Mouse (Mus musculus): ENCODE data around the gene Fam43b. TPM values are rescaled to one million over a fixed set of nuclear protein-coding genes. Genes with fewer than 3 reads are reported as not detected.
A peak's percentile ranks its signal among the peaks of the same experiment; 100 is the strongest.

Gene Fam43b
- total RNA-seq, 1 experiment = 0.89 TPM

DNA sequence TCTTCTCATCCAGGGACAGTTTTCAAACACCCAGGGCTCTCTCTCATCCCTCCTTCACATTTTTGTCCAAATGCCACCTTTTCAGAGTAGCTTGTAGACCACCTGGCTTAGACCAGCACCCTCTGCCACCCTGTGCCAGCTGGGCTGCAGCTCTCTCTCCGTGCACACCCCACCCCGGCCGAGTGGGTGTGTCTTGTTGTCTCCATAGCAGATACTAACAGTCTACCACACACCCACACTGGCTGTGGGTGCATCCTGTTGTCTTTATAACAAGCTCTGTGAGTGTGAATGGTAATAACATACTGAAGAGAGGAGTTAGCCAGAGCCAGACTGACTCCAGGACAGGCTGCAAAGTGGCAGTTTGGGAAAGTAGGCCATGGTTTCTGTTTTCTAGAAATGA lies 19.7 kb upstream of the Fam43b start:
- H3K9ac ChIP-seq (ENCODE audit: insufficient read depth, low read depth, low read length, poor library complexity, severe bottlenecking) = no peak overlapping the region; the same call in 1 of the 2 replicates
- in situ Hi-C loops (cut with MboI; ENCODE audit: low sequenced_read_pairs in 2 of 2, unreplicated experiment in 2 of 2) = no loop called here
- H3K9me3 ChIP-seq (ENCODE audit: control insufficient read depth, insufficient read depth, low read depth, low read length) = no peaks in the 10 kb centered on the region
- H3K4me3 ChIP-seq (ENCODE audit: insufficient read depth in 1 of 2, low read depth in 1 of 2, low read length in 2 of 2, poor library complexity in 1 of 2, severe bottlenecking in 1 of 2) = no peak overlapping the region
- no peak for DNase-seq (ENCODE audit: low read depth, low spot score)
- peak overlapping the region; percentile 54; the same call in 1 of the 2 replicates for H3K27ac ChIP-seq (ENCODE audit: insufficient read depth, low read depth, low read length, poor library complexity, severe bottlenecking)
- H3K36me3 ChIP-seq (ENCODE audit: control insufficient read depth, insufficient read depth, low read length, poor library complexity, severe bottlenecking) = no peaks in the 10 kb centered on the region
- no peak for TF ChIP-seq ZNF384 (IDR thresholded peaks at IDR 0.05; ENCODE audit: low read depth, low read length)
- TF ChIP-seq MAFK (IDR thresholded peaks at IDR 0.05; ENCODE audit: insufficient read depth, low read depth, low read length) = no peak
- no peak for TF ChIP-seq HCFC1 (IDR thresholded peaks at IDR 0.05; ENCODE audit: borderline replicate concordance, insufficient read depth, low read length)
- no peak for TF ChIP-seq ZC3H11A (IDR thresholded peaks at IDR 0.05; ENCODE audit: borderline replicate concordance, low read depth, low read length)
- no peak for TF ChIP-seq CHD2 (IDR thresholded peaks at IDR 0.05; ENCODE audit: low read depth, low read length)
- H3K4me1 ChIP-seq (ENCODE audit: control insufficient read depth in 2 of 2, insufficient read depth in 2 of 2, low read length in 2 of 2, poor library complexity in 1 of 2) = peaks cover 7 to 47% of the 10 kb centered on the region in 2 experiments

DNA sequence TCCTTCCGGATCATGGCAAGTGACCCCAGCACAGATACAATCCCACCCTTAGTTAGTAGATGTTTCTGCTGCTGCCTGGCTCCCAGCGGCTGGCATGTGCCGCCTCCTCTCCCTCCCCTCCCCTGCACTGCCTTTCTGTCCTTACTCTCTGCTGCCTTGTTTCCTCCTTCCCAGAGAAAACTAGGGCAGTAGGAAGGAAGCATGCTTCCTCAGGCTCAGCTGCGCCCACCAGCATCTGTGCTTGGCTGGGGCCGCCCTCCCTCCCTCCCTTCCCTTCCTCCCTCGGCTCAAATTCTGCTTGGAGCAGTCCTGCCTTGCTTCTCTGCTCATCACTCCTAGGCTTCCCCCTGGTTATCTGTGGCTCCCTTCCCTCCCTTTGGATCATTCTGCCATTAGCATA lies 18.4 kb upstream of the Fam43b start:
- Histone ChIP-seq H3K9ac (ENCODE audit: insufficient read depth, low read depth, low read length, poor library complexity, severe bottlenecking) (no peak overlapping the region; the same call in 1 of the 2 replicates), H3K27ac (ENCODE audit: insufficient read depth, low read depth, low read length, poor library complexity, severe bottlenecking) (no peak overlapping the region; the same call in 1 of the 2 replicates), H3K9me3 (ENCODE audit: control insufficient read depth, insufficient read depth, low read depth, low read length) (no peaks in the 10 kb centered on the region), H3K4me3 (ENCODE audit: insufficient read depth in 1 of 2, low read depth in 1 of 2, low read length in 2 of 2, poor library complexity in 1 of 2, severe bottlenecking in 1 of 2) (peak overlapping the region in 1 of 2 experiments; percentile 2; a peak in 1 of 4 replicates), H3K36me3 (ENCODE audit: control insufficient read depth, insufficient read depth, low read length, poor library complexity, severe bottlenecking) (no peaks in the 10 kb centered on the region), H3K4me1 (ENCODE audit: control insufficient read depth in 2 of 2, insufficient read depth in 2 of 2, low read length in 2 of 2, poor library complexity in 1 of 2) (peaks cover 7 to 51% of the 10 kb centered on the region in 2 experiments)
- DNase-seq (ENCODE audit: low read depth, low spot score) = no peak
- no peak for TF ChIP-seq ZC3H11A (IDR thresholded peaks at IDR 0.05; ENCODE audit: borderline replicate concordance, low read depth, low read length)
- TF ChIP-seq HCFC1 (IDR thresholded peaks at IDR 0.05; ENCODE audit: borderline replicate concordance, insufficient read depth, low read length) = no peak
- TF ChIP-seq CHD2 (IDR thresholded peaks at IDR 0.05; ENCODE audit: low read depth, low read length) = no peak
- TF ChIP-seq MAFK (IDR thresholded peaks at IDR 0.05; ENCODE audit: insufficient read depth, low read depth, low read length) = no peak
- TF ChIP-seq ZNF384 (IDR thresholded peaks at IDR 0.05; ENCODE audit: low read depth, low read length) = no peak
- in situ Hi-C loops (cut with MboI; ENCODE audit: low sequenced_read_pairs in 2 of 2, unreplicated experiment in 2 of 2) = no loop called here

DNA sequence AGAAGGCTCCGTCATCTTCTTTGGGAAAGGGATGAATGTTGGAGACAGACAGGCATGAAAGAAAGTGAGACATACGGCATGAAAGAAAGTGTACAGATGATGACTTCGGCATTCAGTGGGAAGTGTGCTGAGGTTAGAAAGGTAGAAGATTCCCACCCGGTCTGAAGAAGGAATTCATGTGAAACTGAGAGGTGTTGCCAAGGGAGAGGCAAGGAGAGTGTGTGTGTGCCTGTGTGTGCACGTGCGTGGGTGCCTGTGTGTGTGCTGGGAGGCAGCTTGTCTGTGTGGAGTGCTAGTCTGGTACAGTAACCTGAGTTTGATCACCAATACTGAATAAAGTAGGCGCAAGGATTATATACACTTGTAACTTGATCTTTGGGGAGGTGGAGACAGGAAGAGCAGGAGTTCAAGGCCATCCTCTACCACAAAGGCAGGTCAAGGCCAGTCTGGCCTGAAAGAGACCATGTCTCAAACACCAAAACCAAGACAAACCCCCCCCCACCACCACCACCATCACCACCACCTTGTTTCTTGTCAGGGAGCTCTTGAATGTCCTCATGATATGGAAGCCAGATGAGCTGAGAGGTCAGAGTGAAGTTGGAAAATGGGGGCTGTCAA lies 15.3 kb upstream of the Fam43b start:
- no peak overlapping the region for H3K9ac ChIP-seq (ENCODE audit: insufficient read depth, low read depth, low read length, poor library complexity, severe bottlenecking)
- in situ Hi-C loops (cut with MboI; ENCODE audit: low sequenced_read_pairs in 2 of 2, unreplicated experiment in 2 of 2) = no loop called here
- no peaks in the 10 kb centered on the region for H3K36me3 ChIP-seq (ENCODE audit: control insufficient read depth, insufficient read depth, low read length, poor library complexity, severe bottlenecking)
- no peak overlapping the region for H3K4me3 ChIP-seq (ENCODE audit: insufficient read depth in 1 of 2, low read depth in 1 of 2, low read length in 2 of 2, poor library complexity in 1 of 2, severe bottlenecking in 1 of 2)
- no peaks in the 10 kb centered on the region for H3K9me3 ChIP-seq (ENCODE audit: control insufficient read depth, insufficient read depth, low read depth, low read length)
- peak overlapping the region; percentile 9; the same call in 1 of the 2 replicates for H3K27ac ChIP-seq (ENCODE audit: insufficient read depth, low read depth, low read length, poor library complexity, severe bottlenecking)
- H3K4me1 ChIP-seq (ENCODE audit: control insufficient read depth in 2 of 2, insufficient read depth in 2 of 2, low read length in 2 of 2, poor library complexity in 1 of 2) = peaks cover 5 to 34% of the 10 kb centered on the region in 2 experiments
- DNase-seq (ENCODE audit: low read depth, low spot score) = no peak
- TF ChIP-seq ZNF384 (IDR thresholded peaks at IDR 0.05; ENCODE audit: low read depth, low read length) = no peak
- no peak for TF ChIP-seq ZC3H11A (IDR thresholded peaks at IDR 0.05; ENCODE audit: borderline replicate concordance, low read depth, low read length)
- TF ChIP-seq HCFC1 (IDR thresholded peaks at IDR 0.05; ENCODE audit: borderline replicate concordance, insufficient read depth, low read length) = no peak
- TF ChIP-seq CHD2 (IDR thresholded peaks at IDR 0.05; ENCODE audit: low read depth, low read length) = no peak
- no peak for TF ChIP-seq MAFK (IDR thresholded peaks at IDR 0.05; ENCODE audit: insufficient read depth, low read depth, low read length)

DNA sequence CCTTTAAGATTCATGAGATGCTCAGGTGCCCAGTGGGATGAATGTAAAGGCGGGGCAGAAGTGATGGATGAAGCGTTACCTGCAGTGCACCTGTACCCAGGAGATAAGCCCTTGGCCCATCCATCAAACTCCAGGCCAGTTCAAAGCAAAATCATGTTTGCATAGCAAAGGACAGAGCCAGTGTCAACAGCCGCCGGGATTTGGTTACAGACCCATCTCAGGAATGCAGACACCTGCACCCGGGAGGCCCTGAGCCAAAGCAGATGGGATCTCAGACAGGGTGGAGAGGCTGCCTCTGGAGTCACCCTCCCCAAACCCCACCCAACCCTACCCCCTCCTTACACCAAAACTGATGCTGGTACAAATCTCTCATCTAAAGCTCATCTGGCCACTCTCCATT lies 14.7 kb upstream of the Fam43b start:
- no peaks in the 10 kb centered on the region for H3K9me3 ChIP-seq (ENCODE audit: control insufficient read depth, insufficient read depth, low read depth, low read length)
- in situ Hi-C loops (cut with MboI; ENCODE audit: low sequenced_read_pairs in 2 of 2, unreplicated experiment in 2 of 2) = no loop called here
- peaks cover 5 to 34% of the 10 kb centered on the region in 2 experiments for H3K4me1 ChIP-seq (ENCODE audit: control insufficient read depth in 2 of 2, insufficient read depth in 2 of 2, low read length in 2 of 2, poor library complexity in 1 of 2)
- H3K27ac ChIP-seq (ENCODE audit: insufficient read depth, low read depth, low read length, poor library complexity, severe bottlenecking) = no peak overlapping the region; the same call in 1 of the 2 replicates
- no peaks in the 10 kb centered on the region for H3K36me3 ChIP-seq (ENCODE audit: control insufficient read depth, insufficient read depth, low read length, poor library complexity, severe bottlenecking)
- H3K9ac ChIP-seq (ENCODE audit: insufficient read depth, low read depth, low read length, poor library complexity, severe bottlenecking) = no peak overlapping the region
- TF ChIP-seq HCFC1 (IDR thresholded peaks at IDR 0.05; ENCODE audit: borderline replicate concordance, insufficient read depth, low read length) (no peak), ZC3H11A (IDR thresholded peaks at IDR 0.05; ENCODE audit: borderline replicate concordance, low read depth, low read length) (no peak), CHD2 (IDR thresholded peaks at IDR 0.05; ENCODE audit: low read depth, low read length) (no peak), ZNF384 (IDR thresholded peaks at IDR 0.05; ENCODE audit: low read depth, low read length) (no peak), MAFK (IDR thresholded peaks at IDR 0.05; ENCODE audit: insufficient read depth, low read depth, low read length) (no peak)
- no peak for DNase-seq (ENCODE audit: low read depth, low spot score)
- H3K4me3 ChIP-seq (ENCODE audit: insufficient read depth in 1 of 2, low read depth in 1 of 2, low read length in 2 of 2, poor library complexity in 1 of 2, severe bottlenecking in 1 of 2) = no peak overlapping the region
